Mouse (Mus musculus) gonadal fat pad, adult 2 months (tissue): ENCODE measurements around the gene Mgat2. TPM values are rescaled to one million over a fixed set of nuclear protein-coding genes. Genes with fewer than 3 reads are reported as not detected.
"Not testable (repeated sequence)": the region's sequence is repeated elsewhere in the genome, so short reads cannot be mapped to it uniquely, and the experiment has no call there.

Experiments used
- DNase-seq: peaks from one replicate; pipeline ENCODE4 v3.0.0-alpha.2; 2012; ENCODE audit warnings: low read depth
- polyA plus RNA-seq: library from polyadenylated mRNA; depleted of rRNA; stranded (reverse); fragments of >200 nt; gene quantifications from 2 replicates; pipeline ENCODE4 v1.2.3, GENCODE M21; 2012; rRNA removed

Gene Mgat2
- polyA plus RNA-seq: 25.2 and 27.7 TPM in 2 replicates

DNA sequence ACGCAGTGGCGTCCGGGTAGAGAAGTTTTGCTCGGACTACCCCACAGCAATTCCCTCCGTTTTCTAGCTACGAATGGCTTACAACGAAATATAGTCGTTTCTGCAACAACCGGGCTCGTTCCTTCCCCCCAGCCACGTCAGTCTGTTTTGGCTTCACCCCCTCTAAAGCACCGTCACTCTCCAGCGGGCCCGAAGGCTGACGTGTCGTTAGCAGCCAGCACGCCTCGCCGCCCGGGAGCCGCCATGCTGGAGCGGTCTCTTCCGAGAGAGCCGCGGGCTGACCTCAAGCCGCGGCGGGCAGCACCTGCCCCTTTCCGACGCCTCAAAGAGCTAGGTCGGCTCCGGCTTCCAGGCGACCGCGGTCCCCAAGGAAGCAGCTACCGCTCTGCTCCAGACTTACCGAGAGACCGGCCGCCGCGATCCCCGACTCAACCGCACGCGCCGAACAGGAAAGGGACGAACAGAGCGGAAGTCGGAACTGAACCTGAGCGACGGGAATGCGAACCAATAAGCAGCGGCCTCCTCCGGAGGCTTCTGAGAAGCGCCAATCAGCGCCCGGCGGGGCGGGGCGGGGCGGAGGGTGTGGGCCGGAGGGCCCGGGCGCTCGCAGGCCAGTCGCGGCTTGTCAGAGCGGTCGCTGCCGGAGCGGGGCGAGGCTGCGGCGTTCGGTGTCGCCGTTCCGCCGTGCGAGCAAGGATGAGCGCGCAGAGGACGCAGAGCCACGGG, at the start of gene Mgat2, which contains the start of gene Rpl36al:
Gene Mgat2 (plus strand): TSS at position 575 of the 726 bp plus-strand sequence.
Gene Rpl36al (minus strand): TSS at position 501 of the 726 bp plus-strand sequence.
- DNase-seq: peak; percentile 71

DNA sequence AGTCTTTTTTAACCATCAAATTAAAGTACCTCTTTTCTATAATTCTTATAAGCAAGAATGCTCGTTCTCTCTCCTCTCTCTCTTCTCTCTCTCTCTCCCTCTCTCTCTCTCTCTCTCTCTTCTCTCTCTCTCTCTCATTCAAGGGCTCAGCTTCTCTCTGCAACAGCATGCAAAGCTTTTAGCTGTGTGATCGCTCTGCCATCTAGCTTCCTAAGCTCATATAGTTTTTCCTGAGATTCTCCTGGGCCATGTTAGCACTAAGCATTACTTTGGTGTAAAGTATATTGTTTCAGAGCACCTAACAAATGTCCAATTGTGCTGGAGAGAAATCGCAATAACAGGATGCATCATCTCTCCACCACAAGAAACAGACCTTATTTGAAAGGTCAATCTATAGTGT, 44.8 kb upstream of the Mgat2 start:
- no peak for DNase-seq

GRCm38 (mm10) chr12:69139841-69140240, 44.1 kb upstream of the Mgat2 start:
- no peak for DNase-seq

DNA sequence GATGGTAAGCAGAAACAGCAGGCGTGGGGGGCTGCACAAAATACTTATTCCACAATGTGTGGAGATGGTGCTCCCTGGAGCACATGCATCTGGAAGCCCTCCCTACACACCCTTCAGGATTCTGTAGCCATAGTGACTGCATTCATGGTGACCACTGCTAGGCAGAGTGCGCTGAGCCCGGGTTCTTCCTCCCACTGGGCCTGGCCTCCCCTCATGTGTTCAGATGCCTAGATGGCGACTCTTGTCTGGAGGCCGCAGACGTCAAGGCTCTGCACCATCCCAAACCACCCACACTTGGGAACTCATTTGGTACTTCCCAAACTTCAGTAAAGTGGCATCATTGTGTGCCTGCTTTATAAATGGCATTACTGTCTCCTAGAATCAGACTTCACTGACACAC, 40.5 kb upstream of the Mgat2 start:
- DNase-seq: no peak

DNA sequence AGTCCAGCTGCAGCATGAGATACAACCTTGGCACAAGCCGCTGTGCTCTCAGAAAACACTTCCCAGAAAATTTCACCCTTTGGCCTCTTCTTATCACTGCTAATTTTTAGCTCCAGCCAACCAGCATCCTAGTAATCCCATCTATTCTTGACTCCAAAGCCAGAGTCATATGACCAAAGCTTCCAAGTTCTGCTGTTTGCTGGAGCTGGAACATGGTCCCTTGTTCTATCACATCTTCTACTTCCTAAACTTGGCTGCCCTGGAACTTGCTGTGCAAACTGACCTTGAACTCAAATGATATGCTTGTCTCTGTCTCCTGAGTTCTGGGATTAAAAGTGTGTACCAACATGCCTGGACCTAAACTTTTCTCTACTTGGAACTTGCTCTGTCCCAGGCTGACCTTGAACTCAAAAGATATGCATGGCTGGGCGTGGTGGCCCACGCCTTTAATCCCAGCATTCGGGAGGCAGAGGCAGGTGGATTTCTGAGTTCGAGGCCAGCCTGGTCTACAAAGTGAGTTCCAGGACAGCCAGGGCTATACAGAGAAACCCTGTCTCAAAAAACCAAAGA, 36.7 kb upstream of the Mgat2 start:
- no peak for DNase-seq

- no peak for DNase-seq
Observed at GRCm38 (mm10) chr12:69150049-69150448, 33.9 kb upstream of the Mgat2 start.

DNA sequence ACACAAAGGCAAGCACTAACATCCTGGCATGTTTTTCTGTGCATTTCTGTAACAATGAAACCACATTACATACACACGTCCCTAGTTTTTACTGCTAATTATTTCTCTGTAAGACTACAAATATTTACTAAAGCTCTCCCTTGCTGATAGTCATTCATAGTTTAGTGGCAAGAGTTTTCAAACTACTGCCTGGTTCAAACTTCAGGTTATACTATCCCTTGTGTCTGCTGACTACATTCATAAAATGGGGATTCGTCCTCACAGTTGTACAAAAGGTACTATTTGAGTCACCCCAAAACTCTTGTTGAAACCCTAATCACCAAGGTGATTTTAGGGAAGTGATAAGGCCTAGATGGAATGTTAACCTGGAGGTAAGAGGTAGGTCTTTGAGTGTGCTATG, 28.0 kb upstream of the Mgat2 start:
- no peak for DNase-seq

- DNase-seq: no peak
Observed at GRCm38 (mm10) chr12:69156436-69156835, 27.5 kb upstream of the Mgat2 start.

DNA sequence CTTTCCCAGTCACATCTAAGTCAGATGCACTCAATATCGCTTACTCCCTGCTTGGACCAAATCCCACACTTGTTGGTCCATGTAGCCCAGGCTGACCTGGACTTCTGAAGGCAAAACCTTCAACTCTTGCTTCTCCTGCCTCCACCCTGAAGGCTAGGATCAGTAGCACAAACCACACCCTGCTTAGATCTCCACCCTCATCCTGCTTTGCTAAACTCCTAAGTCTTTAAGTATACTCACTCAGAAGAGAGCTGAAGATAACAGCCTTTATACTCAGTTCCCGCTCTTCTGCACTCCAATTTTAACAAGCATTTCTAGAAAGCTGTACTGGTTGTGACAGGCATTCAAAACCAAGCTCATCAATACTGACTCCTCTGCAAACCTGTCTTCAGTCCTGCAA, 26.9 kb upstream of the Mgat2 start:
- DNase-seq: no peak

- no peak for DNase-seq
Observed at GRCm38 (mm10) chr12:69158366-69158764, 25.6 kb upstream of the Mgat2 start.

DNA sequence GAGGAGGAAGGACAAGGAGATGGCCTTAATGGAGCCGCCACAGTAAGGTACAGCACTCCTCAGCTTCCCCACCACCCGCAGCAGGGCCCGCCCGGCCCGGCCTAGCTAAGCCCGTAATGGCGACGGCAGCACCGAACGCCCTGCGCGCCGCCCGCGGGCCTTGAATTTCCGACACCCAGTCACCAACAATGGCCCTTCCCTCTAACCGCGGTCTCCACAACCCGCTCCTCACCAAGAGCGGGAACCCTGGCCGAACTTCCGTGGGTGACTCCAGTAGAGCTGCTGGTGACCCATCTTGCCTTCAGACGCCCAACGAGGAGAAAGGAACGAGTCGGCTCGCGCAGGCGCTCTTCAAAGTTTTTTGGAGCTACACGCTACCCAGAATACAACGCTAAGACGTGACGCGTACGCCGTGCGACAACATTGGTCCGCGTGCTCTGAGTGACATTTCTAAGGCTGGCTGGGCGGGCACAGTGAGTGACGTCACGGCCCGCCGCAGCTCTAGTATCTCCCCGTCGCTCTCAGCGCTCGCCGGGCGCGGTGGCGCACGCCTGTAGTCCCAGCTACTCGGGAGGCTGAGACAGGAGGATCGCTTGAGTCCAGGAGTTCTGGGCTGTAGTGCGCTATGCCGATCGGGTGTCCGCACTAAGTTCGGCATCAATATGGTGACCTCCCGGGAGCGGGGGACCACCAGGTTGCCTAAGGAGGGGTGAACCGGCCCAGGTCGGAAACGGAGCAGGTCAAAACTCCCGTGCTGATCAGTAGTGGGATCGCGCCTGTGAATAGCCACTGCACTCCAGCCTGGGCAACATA, 25.0 kb upstream of the Mgat2 start, which contains the start of gene Rps29:
Gene Rps29 (minus strand): TSS at position 422 of the 813 bp plus-strand sequence.
- DNase-seq: peak; percentile 81

DNA sequence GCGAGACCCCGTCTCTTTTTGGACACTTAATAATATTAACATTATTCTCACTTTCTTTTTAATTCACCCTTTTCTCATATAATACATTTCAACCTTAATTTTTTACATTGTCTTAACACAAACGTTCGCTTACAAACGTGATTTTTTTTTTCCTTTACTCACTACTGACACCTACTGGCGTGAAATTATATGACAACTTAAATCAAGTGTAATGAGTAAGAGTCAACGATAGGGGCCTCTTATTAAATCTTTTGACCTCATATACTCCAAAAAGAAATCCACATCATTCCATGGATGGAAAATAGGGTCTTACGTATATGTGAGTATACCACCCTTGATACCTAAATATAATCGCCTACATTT, 24.4 kb upstream of the Mgat2 start:
- no peak for DNase-seq

- DNase-seq: not testable (repeated sequence)
Observed at GRCm38 (mm10) chr12:69160677-69161076, 23.3 kb upstream of the Mgat2 start.

DNA sequence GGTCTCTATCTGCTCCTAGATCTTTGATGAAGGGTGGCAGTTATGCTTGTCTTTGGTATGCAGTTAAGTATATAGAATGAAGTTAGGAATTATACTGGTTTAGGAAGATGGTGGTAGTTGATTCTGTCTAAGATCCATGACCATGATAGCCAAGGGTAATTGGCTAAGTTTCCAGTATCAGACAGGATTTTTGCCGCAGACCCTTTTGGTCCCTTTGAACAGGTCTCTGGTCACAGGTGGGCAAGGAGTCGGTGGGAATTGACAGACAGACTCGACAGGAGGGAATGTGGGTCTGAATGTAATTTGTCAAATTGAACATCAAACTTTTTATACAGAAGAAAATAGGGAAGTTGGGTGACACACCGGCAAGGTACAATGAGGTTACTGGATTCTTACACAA, 20.4 kb upstream of the Mgat2 start:
- DNase-seq: not testable (repeated sequence)

GRCm38 (mm10) chr12:69164904-69165303, 19.1 kb upstream of the Mgat2 start:
- DNase-seq: no peak

- DNase-seq: not testable (repeated sequence)
Observed at GRCm38 (mm10) chr12:69166861-69167581, 16.9 kb upstream of the Mgat2 start.

DNA sequence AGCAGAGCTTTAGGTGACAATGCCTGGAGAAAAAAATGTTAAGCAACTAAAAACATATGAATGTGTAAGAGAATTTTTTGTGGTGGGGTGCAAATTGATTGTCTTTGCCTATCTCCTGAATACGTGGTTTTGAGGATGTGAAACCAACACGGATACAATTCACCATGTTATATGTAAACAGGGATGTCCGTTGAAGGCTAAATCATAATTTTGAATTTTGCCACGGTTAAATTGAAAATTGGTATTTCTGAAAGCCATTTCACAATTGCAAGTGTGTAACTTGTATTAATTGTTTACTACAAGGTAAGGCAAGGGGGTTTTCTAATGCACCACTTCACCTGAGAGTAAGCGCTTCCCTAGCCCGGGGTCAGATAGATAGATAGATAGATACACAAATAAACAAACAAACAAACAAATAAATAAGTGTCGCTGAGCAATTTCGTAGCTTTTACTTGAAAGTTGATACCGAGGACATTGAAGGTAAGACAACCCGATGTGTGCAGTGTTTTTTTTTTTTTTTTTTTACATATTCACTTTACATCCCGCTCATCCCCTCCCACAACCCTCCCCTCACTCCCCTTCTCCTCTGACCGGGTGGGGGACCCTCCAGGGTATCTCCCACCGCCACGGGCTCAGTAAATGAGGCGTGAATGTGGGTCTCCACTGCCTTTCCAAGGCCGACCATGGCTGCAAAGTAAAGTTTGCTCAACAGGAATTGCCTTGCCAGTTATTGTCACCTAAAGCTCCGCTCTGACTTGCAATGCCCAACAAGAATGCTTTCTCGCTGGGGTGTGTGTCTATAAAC, 16.1 kb upstream of the Mgat2 start:
- no peak for DNase-seq

GRCm38 (mm10) chr12:69168461-69169106, 15.4 kb upstream of the Mgat2 start, which contains the start of gene Lrr1:
TSS of gene Lrr1 (plus strand) at chr12:69168814.
- no peak for DNase-seq

- DNase-seq: no peak
Observed at GRCm38 (mm10) chr12:69171307-69171706, 12.7 kb upstream of the Mgat2 start.

GRCm38 (mm10) chr12:69175975-69176374, 8.0 kb upstream of the Mgat2 start:
- DNase-seq: no peak
